Mouse (Mus musculus) megakaryocyte, embryonic 14.5 days (primary cell): ENCODE measurements around the gene Zfp568.

Source experiments
- FLI1 ChIP-seq: IDR thresholded peaks from 2 replicates; pipeline ENCODE4 v1.6.1; 2012; ENCODE audit warnings: low read length, inconsistent platforms, mixed read lengths
- GATA1 ChIP-seq: IDR thresholded peaks from 3 replicates; pipeline ENCODE4 v1.6.1; 2012; ENCODE audit warnings: mixed read lengths, low read length, inconsistent platforms, borderline replicate concordance

- TF ChIP-seq GATA1 = no peak
- peak; percentile 54; the same call in 1 of the 2 replicates for TF ChIP-seq FLI1
Observed at GRCm38 (mm10) chr7:29983690-29984380, at the start of gene Zfp568.
